Mouse (Mus musculus): ENCODE measurements at regions not wholly inside any gene's neighbourhood (a gene's known extent, or its start where the extent isn't known, plus 50 kb on each side); places are given as distances from the start of the nearest gene placed in this dataset.

- no peak for TF ChIP-seq MYOD1 (IDR thresholded peaks at IDR 0.05; ENCODE audit: control insufficient read depth, insufficient read length, low read depth)
- TF ChIP-seq MAX (IDR thresholded peaks at IDR 0.05) = no peak
- no peak for TF ChIP-seq CTCF (IDR thresholded peaks at IDR 0.05; ENCODE audit: control insufficient read depth, insufficient read depth, insufficient read length)
- no peak for TF ChIP-seq FOSL1 (IDR thresholded peaks at IDR 0.05; ENCODE audit: insufficient read depth, low read length, poor library complexity, severe bottlenecking)
- no peak for TF ChIP-seq CEBPB (IDR thresholded peaks at IDR 0.05; ENCODE audit: low read depth)
- TF ChIP-seq USF1 (IDR thresholded peaks at IDR 0.05; ENCODE audit: low read depth) = no peak
- no peak for TF ChIP-seq MYOG (IDR thresholded peaks at IDR 0.05; ENCODE audit: control insufficient read depth, extremely low read depth, insufficient read length)
Observed at GRCm38 (mm10) chr3:23457720-23458119, 1381.3 kb downstream of the Tbl1xr1 start.
